Mouse (Mus musculus) heart, embryonic 13.5 days (tissue): ENCODE results near the gene Isoc2b. TPM values are rescaled to one million over a fixed set of nuclear protein-coding genes. Genes with fewer than 3 reads are reported as not detected.
A peak's percentile ranks its signal among the peaks of the same experiment; 100 is the strongest.
"Not testable (repeated sequence)": the region's sequence is repeated elsewhere in the genome, so short reads cannot be mapped to it uniquely, and the experiment has no call there.

Source experiments
- ATAC-seq: fragments of 200-750 bp; cut with Nextera tagmentation; 2 replicates; pipeline ENCODE4 v1.8.0; 2017; ENCODE audit warnings: moderate TSS enrichment; ENCODE audit not compliant: insufficient number of reproducible peaks, low FRiP score, low TSS enrichment; ENCODE audit errors: extremely low read depth
- H3K27ac ChIP-seq: fragments of 300-500 bp; sonication (generic); replicated peaks from 2 replicates; pipeline ENCODE4 v1.5.1; 2015; ENCODE audit warnings: moderate library complexity, mild to moderate bottlenecking, inconsistent platforms
- H3K27me3 ChIP-seq: fragments of 300-500 bp; sonication (generic); replicated peaks from 2 replicates; pipeline ENCODE4 v1.6.1; 2015; ENCODE audit warnings: mild to moderate bottlenecking, inconsistent platforms
- H3K36me3 ChIP-seq: fragments of 300-500 bp; sonication (generic); 2 replicates; pipeline ENCODE4 v1.6.1; 2015; ENCODE audit warnings: mild to moderate bottlenecking, inconsistent platforms
- H3K4me1 ChIP-seq: fragments of 300-500 bp; sonication (generic); 2 replicates; pipeline ENCODE4 v1.6.1; 2015; ENCODE audit warnings: inconsistent platforms
- H3K4me2 ChIP-seq: fragments of 300-500 bp; sonication (generic); 2 replicates; pipeline ENCODE4 v1.6.1; 2015; ENCODE audit warnings: inconsistent platforms, mild to moderate bottlenecking, moderate library complexity
- H3K4me3 ChIP-seq: fragments of 300-500 bp; sonication (generic); 2 replicates; pipeline ENCODE4 v1.5.1; 2015; ENCODE audit warnings: moderate library complexity, mild to moderate bottlenecking, inconsistent platforms
- H3K9ac ChIP-seq: fragments of 300-500 bp; sonication (generic); 2 replicates; pipeline ENCODE4 v1.6.1; 2015; ENCODE audit warnings: inconsistent platforms, mild to moderate bottlenecking, moderate library complexity
- H3K9me3 ChIP-seq: fragments of 300-500 bp; sonication (generic); 2 replicates; pipeline ENCODE4 v1.6.1; 2016; ENCODE audit warnings: inconsistent platforms
- WGBS: fragments of 180-500 bp; shearing (Covaris S2); methylation state at CpG from one replicate; pipeline ENCODE4 v1.1.7; 2015; ENCODE audit warnings: mixed read lengths; 5-methylcytosine and 5-hydroxymethylcytosine counted together
- polyA plus RNA-seq: library from polyadenylated mRNA; unstranded; fragments of >200 nt; fragmentation: Nextera tagmentation; extraction: Ambion mirVana; gene quantifications from 2 replicates; pipeline ENCODE4 v1.2.1, GENCODE M21; 2015

Isoc2b gene
- polyA plus RNA-seq, 1 experiment from 2014 or later, result 3.8 TPM

- Histone ChIP-seq H3K4me1 (no peaks in the 10 kb centered on the region), H3K27me3 (peaks cover 84% of the 10 kb centered on the region), H3K9ac (no peak overlapping the region), H3K4me2 (no peak overlapping the region), H3K9me3 (no peaks in the 10 kb centered on the region), H3K4me3 (no peak overlapping the region), H3K27ac (no peak overlapping the region), H3K36me3 (no peaks in the 10 kb centered on the region)
- no peak for ATAC-seq
- WGBS, result 4% methylated on average over 12 of the region's 12 CpGs
Measured at GRCm38 (mm10) chr7:4830476-4830875, 39.6 kb downstream of the Isoc2b start.

GRCm38 (mm10) chr7:4825365-4825764 is 44.7 kb downstream of the Isoc2b start:
- whole genome bisulfite sequencing, result 38% methylated on average over 4 of the region's 4 CpGs
- Histone ChIP-seq H3K9ac (no peak overlapping the region), H3K9me3 (no peaks in the 10 kb centered on the region), H3K36me3 (no peaks in the 10 kb centered on the region), H3K4me2 (no peak overlapping the region), H3K27ac (no peak overlapping the region), H3K4me3 (no peak overlapping the region), H3K4me1 (peaks cover 15% of the 10 kb centered on the region), H3K27me3 (peaks cover 37% of the 10 kb centered on the region)
- no peak for ATAC-seq

- Histone ChIP-seq H3K4me3 (no peak overlapping the region), H3K27ac (peak overlapping the region; percentile 50; the same call in 1 of the 2 replicates), H3K27me3 (0 out of 2 replicates have a peak, but pooled peaks cover 13% of the 10 kb centered on the region), H3K9ac (no peak overlapping the region), H3K4me1 (peaks cover 15% of the 10 kb centered on the region), H3K36me3 (no peaks in the 10 kb centered on the region), H3K9me3 (no peaks in the 10 kb centered on the region), H3K4me2 (no peak overlapping the region)
- ATAC-seq, result no peak
- WGBS, result 64% methylated on average over 6 of the region's 6 CpGs
Measured at GRCm38 (mm10) chr7:4822162-4822907, 47.7 kb downstream of the Isoc2b start.

- Histone ChIP-seq H3K9ac (no peak overlapping the region), H3K4me2 (no peak overlapping the region), H3K27ac (no peak overlapping the region), H3K4me1 (peaks cover 15% of the 10 kb centered on the region), H3K9me3 (no peaks in the 10 kb centered on the region), H3K36me3 (no peaks in the 10 kb centered on the region), H3K27me3 (0 out of 2 replicates have a peak, but pooled peaks cover 9% of the 10 kb centered on the region), H3K4me3 (no peak overlapping the region)
- no peak for ATAC-seq
- 74% methylated on average over 4 of the region's 4 CpGs for WGBS
Measured at GRCm38 (mm10) chr7:4821690-4822089, 48.4 kb downstream of the Isoc2b start.

- not testable (repeated sequence) for H3K4me2 ChIP-seq, H3K4me3 ChIP-seq, H3K9ac ChIP-seq, ATAC-seq, H3K9me3 ChIP-seq, H3K36me3 ChIP-seq, H3K27me3 ChIP-seq, H3K27ac ChIP-seq
- WGBS, result 87% methylated on average over 7 of the region's 7 CpGs
- H3K4me1 ChIP-seq, result peaks cover 15% of the 10 kb centered on the region
Measured at GRCm38 (mm10) chr7:4820925-4821324, 49.1 kb downstream of the Isoc2b start.

- Histone ChIP-seq H3K9ac (no peak overlapping the region), H3K4me2 (no peak overlapping the region), H3K36me3 (no peaks in the 10 kb centered on the region), H3K4me1 (peaks cover 7% of the 10 kb centered on the region), H3K27ac (no peak overlapping the region), H3K27me3 (no peaks in the 10 kb centered on the region), H3K9me3 (no peaks in the 10 kb centered on the region), H3K4me3 (no peak overlapping the region)
- no peak for ATAC-seq
Measured at GRCm38 (mm10) chr7:4816559-4816958, 53.5 kb downstream of the Isoc2b start.

GRCm38 (mm10) chr7:4813105-4813791 is 56.8 kb downstream of the Isoc2b start:
- H3K4me1 ChIP-seq, result peaks cover 34% of the 10 kb centered on the region
- 19% methylated on average over 8 of the region's 8 CpGs for WGBS
- no peak for ATAC-seq

GRCm38 (mm10) chr7:4812303-4813104 is 57.6 kb downstream of the Isoc2b start, which contains the start of gene Ube2s:
Gene Ube2s, minus strand, starts transcription at chr7:4812590.
- peak; percentile 97 for ATAC-seq
- H3K36me3 ChIP-seq, result peaks cover 35% of the 10 kb centered on the region
- H3K27me3 ChIP-seq, result no peaks in the 10 kb centered on the region
- H3K4me2 ChIP-seq, result peak within 1 kb of the TSS; percentile 89
- H3K4me3 ChIP-seq, result peak within 1 kb of the TSS; percentile 95
- H3K27ac ChIP-seq, result peak within 1 kb of the TSS; percentile 97
- H3K4me1 ChIP-seq, result peaks cover 36% of the 10 kb centered on the region
- under 1% methylated on average over 62 of the region's 62 CpGs for WGBS
- peak within 1 kb of the TSS; percentile 99 for H3K9ac ChIP-seq
- H3K9me3 ChIP-seq, result no peaks in the 10 kb centered on the region

More at GRCm38 (mm10) chr7:4813105-4813791, 56.8 kb downstream of the Isoc2b start:
- H3K9me3 ChIP-seq, result no peaks in the 10 kb centered on the region
- H3K27me3 ChIP-seq, result no peaks in the 10 kb centered on the region
- peak overlapping the region; percentile 89 for H3K4me2 ChIP-seq
- H3K27ac ChIP-seq, result peak overlapping the region; percentile 89
- peaks cover 30% of the 10 kb centered on the region for H3K36me3 ChIP-seq
- H3K4me3 ChIP-seq, result peak overlapping the region; percentile 95
- H3K9ac ChIP-seq, result peak overlapping the region; percentile 79

- ATAC-seq, result peak; percentile 20
Measured at GRCm38 (mm10) chr7:4811842-4812302, 58.2 kb downstream of the Isoc2b start.

GRCm38 (mm10) chr7:4811131-4811530 is 58.9 kb downstream of the Isoc2b start:
- not testable (repeated sequence) for H3K9me3 ChIP-seq, ATAC-seq, H3K27me3 ChIP-seq
- H3K4me3 ChIP-seq, result peak overlapping the region; percentile 95
- H3K27ac ChIP-seq, result peak overlapping the region; percentile 97; the same call in 1 of the 2 replicates
- peaks cover 41% of the 10 kb centered on the region for H3K4me1 ChIP-seq
- H3K4me2 ChIP-seq, result peak overlapping the region; percentile 89
- peaks cover 48% of the 10 kb centered on the region for H3K36me3 ChIP-seq
- peak overlapping the region; percentile 99 for H3K9ac ChIP-seq
- 27% methylated on average over 10 of the region's 10 CpGs for WGBS

More at GRCm38 (mm10) chr7:4811842-4812302, 58.2 kb downstream of the Isoc2b start:
- Histone ChIP-seq H3K36me3 (peaks cover 41% of the 10 kb centered on the region), H3K9me3 (no peaks in the 10 kb centered on the region), H3K27me3 (no peaks in the 10 kb centered on the region), H3K4me3 (peak overlapping the region; percentile 95), H3K27ac (peak overlapping the region; percentile 97), H3K4me1 (peaks cover 41% of the 10 kb centered on the region), H3K9ac (peak overlapping the region; percentile 99), H3K4me2 (peak overlapping the region; percentile 89)
- WGBS, result under 1% methylated on average over 28 of the region's 36 CpGs

GRCm38 (mm10) chr7:4806716-4807115 is 63.3 kb downstream of the Isoc2b start:
- Histone ChIP-seq H3K36me3 (peaks cover 67% of the 10 kb centered on the region), H3K4me3 (no peak overlapping the region)
- 78% methylated on average over 7 of the region's 7 CpGs for WGBS

More at GRCm38 (mm10) chr7:4806716-4807115, 63.3 kb downstream of the Isoc2b start:
- Histone ChIP-seq H3K27me3 (no peaks in the 10 kb centered on the region), H3K27ac (no peak overlapping the region; the same call in 1 of the 2 replicates), H3K9ac (no peak overlapping the region), H3K4me1 (peaks cover 34% of the 10 kb centered on the region), H3K4me2 (peak overlapping the region; percentile 3; the same call in 1 of the 2 replicates), H3K9me3 (no peaks in the 10 kb centered on the region)
- no peak for ATAC-seq
